Mouse (Mus musculus) CH12.LX (cell line): ENCODE data around the gene Arhgap29. TPM values are rescaled to one million over a fixed set of nuclear protein-coding genes. Genes with fewer than 3 reads are reported as not detected.

Source experiments
- DNase-seq: peaks from one replicate; pipeline ENCODE4 v3.0.0-alpha.2; 2013; ENCODE audit errors: extremely low read depth
- H3K27ac ChIP-seq: 2 replicates; pipeline ENCODE4 v1.5.1; 2012; ENCODE audit warnings: low read depth, mild to moderate bottlenecking, control low read depth, moderate library complexity; ENCODE audit not compliant: insufficient read depth
- H3K27me3 ChIP-seq: replicated peaks from 2 replicates; pipeline ENCODE3; 2012; ENCODE audit warnings: inconsistent platforms
- H3K36me3 ChIP-seq, 2 experiments: replicated peaks in 1 of 2; 2 replicates each; pipeline versions ENCODE3 to v1.6.1; 2012; ENCODE audit warnings: inconsistent platforms in 1 of 2, low read length in 1 of 2, mild to moderate bottlenecking in 1 of 2, mixed read lengths in 1 of 2, moderate library complexity in 1 of 2; ENCODE audit not compliant: control insufficient read depth in 1 of 2, insufficient read depth in 1 of 2
- H3K4me1 ChIP-seq, 2 experiments: 2 replicates each; pipeline ENCODE4 v1.6.1; 2012; ENCODE audit warnings: inconsistent platforms in 1 of 2, moderate library complexity in 1 of 2; ENCODE audit not compliant: insufficient read depth in 2 of 2, control insufficient read depth in 1 of 2
- H3K4me2 ChIP-seq: 2 replicates; pipeline ENCODE4 v1.6.1; 2012; ENCODE audit warnings: low read depth, mild to moderate bottlenecking, control low read depth; ENCODE audit not compliant: poor library complexity, insufficient read depth, severe bottlenecking
- H3K4me3 ChIP-seq, 3 experiments: fragments of 150-350 bp in 1 of 3; sonication (generic) in 1 of 3; replicated peaks in 1 of 3; 2 replicates each; pipeline versions ENCODE3 to v1.5.1; 2011 to 2012; ENCODE audit warnings: low read depth in 2 of 3, low read length in 2 of 3, mild to moderate bottlenecking in 2 of 3, moderate library complexity in 2 of 3, control low read depth in 1 of 3, improper control_type of control experiment in 1 of 3, inconsistent platforms in 1 of 3, mixed read lengths in 1 of 3; ENCODE audit not compliant: poor library complexity in 1 of 3
- H3K79me2 ChIP-seq: replicated peaks from 2 replicates; pipeline ENCODE4 v1.6.1; 2012; ENCODE audit warnings: mild to moderate bottlenecking, moderate library complexity; ENCODE audit not compliant: control insufficient read depth, poor library complexity, insufficient read depth, severe bottlenecking; ENCODE audit errors: extremely low read depth
- H3K9ac ChIP-seq: 2 replicates; pipeline ENCODE4 v1.6.1; 2012; ENCODE audit warnings: low read depth, mild to moderate bottlenecking, control low read depth, moderate library complexity; ENCODE audit not compliant: insufficient read depth
- H3K9me3 ChIP-seq: replicated peaks from 2 replicates; pipeline ENCODE3; 2012; ENCODE audit warnings: low read length, inconsistent platforms, mixed read lengths
- BHLHE40 ChIP-seq: IDR thresholded peaks from 2 replicates; pipeline ENCODE4 v1.6.1; 2011; ENCODE audit warnings: mild to moderate bottlenecking, low read depth, low read length, improper control_type of control experiment
- CHD2 ChIP-seq: IDR thresholded peaks from 2 replicates; pipeline ENCODE4 v1.6.1; 2011; ENCODE audit warnings: low read length, improper control_type of control experiment
- CTCF ChIP-seq, 2 experiments: IDR thresholded peaks in 1 of 2; conservative IDR thresholded peaks in 1 of 2; 2 replicates each; pipeline ENCODE4 v1.5.1; 2011 to 2012; ENCODE audit warnings: low read depth in 2 of 2, low read length in 2 of 2, improper control_type of control experiment in 1 of 2, inconsistent platforms in 1 of 2, mild to moderate bottlenecking in 1 of 2, moderate library complexity in 1 of 2
- GABPA ChIP-seq: IDR thresholded peaks from 2 replicates; pipeline ENCODE4 v1.6.1; 2012; ENCODE audit warnings: low read depth, low read length, improper control_type of control experiment, inconsistent platforms; ENCODE audit not compliant: insufficient replicate concordance
- IRF4 ChIP-seq: IDR thresholded peaks from 2 replicates; pipeline ENCODE4 v1.6.1; 2014; ENCODE audit warnings: low read depth, mild to moderate bottlenecking, inconsistent platforms, low read length, improper control_type of control experiment
- JUN ChIP-seq: IDR thresholded peaks from 2 replicates; pipeline ENCODE4 v1.6.1; 2011; ENCODE audit warnings: low read depth, mild to moderate bottlenecking, low read length, improper control_type of control experiment, moderate library complexity; ENCODE audit not compliant: insufficient read depth
- MEF2A ChIP-seq: IDR thresholded peaks from 2 replicates; pipeline ENCODE4 v1.6.1; 2014; ENCODE audit warnings: low read depth, mild to moderate bottlenecking, inconsistent platforms, low read length, improper control_type of control experiment, borderline replicate concordance
- MXI1 ChIP-seq: IDR thresholded peaks from 2 replicates; pipeline ENCODE4 v1.6.1; 2011; ENCODE audit warnings: mild to moderate bottlenecking, low read depth, low read length, improper control_type of control experiment
- MYC ChIP-seq: IDR thresholded peaks from 2 replicates; pipeline ENCODE4 v1.6.1; 2011; ENCODE audit warnings: low read depth, mild to moderate bottlenecking, improper control_type of control experiment, low read length
- NELFE ChIP-seq: IDR thresholded peaks from 2 replicates; pipeline ENCODE4 v1.6.1; 2011; ENCODE audit warnings: low read depth, low read length, improper control_type of control experiment
- NRF1 ChIP-seq: IDR thresholded peaks from 2 replicates; pipeline ENCODE4 v1.6.1; 2014; ENCODE audit warnings: low read depth, mild to moderate bottlenecking, inconsistent platforms, low read length, improper control_type of control experiment, moderate library complexity
- POLR2A ChIP-seq: IDR thresholded peaks from 2 replicates; pipeline ENCODE4 v1.6.1; 2011; ENCODE audit warnings: low read depth, mild to moderate bottlenecking, improper control_type of control experiment, low read length
- SIN3A ChIP-seq: IDR thresholded peaks from 2 replicates; pipeline ENCODE4 v1.6.1; 2012; ENCODE audit warnings: low read length, improper control_type of control experiment, inconsistent platforms
- SMC3 ChIP-seq: IDR thresholded peaks from 2 replicates; pipeline ENCODE4 v1.6.1; 2011; ENCODE audit warnings: low read depth, low read length, improper control_type of control experiment
- UBTF ChIP-seq: IDR thresholded peaks from 2 replicates; pipeline ENCODE4 v1.6.1; 2012; ENCODE audit warnings: low read depth, mild to moderate bottlenecking, inconsistent platforms, low read length, improper control_type of control experiment, moderate library complexity
- USF2 ChIP-seq: conservative IDR thresholded peaks from 2 replicates; pipeline ENCODE4 v1.6.1; 2011; ENCODE audit warnings: low read depth, low read length, improper control_type of control experiment
- ZKSCAN1 ChIP-seq: IDR thresholded peaks from 2 replicates; pipeline ENCODE4 v1.6.1; 2012; ENCODE audit warnings: low read depth, inconsistent platforms, low read length, improper control_type of control experiment, borderline replicate concordance
- ZMIZ1 ChIP-seq: IDR thresholded peaks from 2 replicates; pipeline ENCODE4 v1.6.1; 2012; ENCODE audit warnings: low read depth, mild to moderate bottlenecking, inconsistent platforms, low read length, improper control_type of control experiment
- ZNF384 ChIP-seq: IDR thresholded peaks from 2 replicates; pipeline ENCODE4 v1.6.1; 2012; ENCODE audit warnings: low read depth, low read length, improper control_type of control experiment, inconsistent platforms
- dilution Hi-C: fragments of 300-500 bp; cut with MboI; formaldehyde crosslinking; loops from 2 replicates; pipeline ENCODE4 v1.14.3; 2020; ENCODE audit warnings: low sequenced_read_pairs; ENCODE audit not compliant: extremely low pct_unique_long_range_greater_than_20kb, extremely low pct_ligation_motif_present
- in situ Hi-C: fragments of 300-500 bp; cut with MboI; formaldehyde crosslinking; loops from 3 replicates; pipeline ENCODE4 v1.14.3; 2019; ENCODE audit warnings: low sequenced_read_pairs, low pct_ligation_motif_present, low pct_unique_long_range_greater_than_20kb, mixed read lengths
- polyA plus RNA-seq: library from polyadenylated mRNA; unstranded; fragments of >175 nt; gene quantifications from 2 replicates; pipeline ENCODE4 v1.2.1, GENCODE M21; 2012; ENCODE audit warnings: low read depth; ENCODE audit not compliant: insufficient read length
- total RNA-seq, 2 experiments: library from RNA; depleted of rRNA; stranded (reverse); fragments of 300-350 nt in 1 of 2; fragments of >200 nt in 1 of 2; gene quantifications; 2 replicates each; pipeline ENCODE4 v1.2.3; 2012 to 2014

Arhgap29 gene
- total and polyA plus RNA-seq, 3 experiments, result 19.7 to 53.7 (median 37.0) TPM

- Histone ChIP-seq H3K79me2 (no peaks in the 10 kb centered on the region), H3K4me3 (no peak overlapping the region), H3K36me3 (no peaks in the 10 kb centered on the region), H3K27ac (no peak overlapping the region), H3K9ac (no peak overlapping the region), H3K4me1 (peaks cover 6 to 28% of the 10 kb centered on the region in 2 experiments), H3K9me3 (no peaks in the 10 kb centered on the region), H3K27me3 (no peaks in the 10 kb centered on the region), H3K4me2 (no peak overlapping the region)
- dilution Hi-C loops (no loop called here), in situ Hi-C loops (no loop called here)
- TF ChIP-seq MEF2A, result no peak
- TF ChIP-seq SMC3, result no peak
- no peak for TF ChIP-seq BHLHE40
- no peak for TF ChIP-seq JUN
- TF ChIP-seq USF2, result no peak
- no peak for TF ChIP-seq MXI1
- no peak for TF ChIP-seq CTCF (conservative IDR thresholded peaks at IDR 0.05 in 1 of 2, IDR thresholded peaks at IDR 0.05 in 1 of 2; ENCODE audit: low read depth in 2 of 2, low read length in 2 of 2)
- no peak for TF ChIP-seq MYC
- no peak for TF ChIP-seq CHD2
- no peak for TF ChIP-seq IRF4
- no peak for TF ChIP-seq ZKSCAN1
- TF ChIP-seq NELFE, result no peak
- no peak for TF ChIP-seq SIN3A
- TF ChIP-seq ZNF384, result no peak
- TF ChIP-seq NRF1, result no peak
- TF ChIP-seq UBTF, result no peak
- DNase-seq, result no peak
Measured at GRCm38 (mm10) chr3:122046187-122046620, 93.9 kb downstream of the Arhgap29 start.

GRCm38 (mm10) chr3:122047402-122047801, 95.1 kb downstream of the Arhgap29 start:
- Histone ChIP-seq H3K27me3 (no peaks in the 10 kb centered on the region), H3K4me1 (peaks cover 6 to 28% of the 10 kb centered on the region in 2 experiments), H3K79me2 (no peaks in the 10 kb centered on the region), H3K4me2 (no peak overlapping the region), H3K27ac (no peak overlapping the region), H3K9ac (no peak overlapping the region), H3K9me3 (no peaks in the 10 kb centered on the region), H3K36me3 (no peaks in the 10 kb centered on the region), H3K4me3 (no peak overlapping the region)
- in situ Hi-C loops, result no loop called here
- no peak for DNase-seq
- TF ChIP-seq USF2 (no peak), NRF1 (no peak), BHLHE40 (no peak), GABPA (no peak), ZMIZ1 (no peak), SIN3A (no peak), POLR2A (no peak), CTCF (conservative IDR thresholded peaks at IDR 0.05 in 1 of 2, IDR thresholded peaks at IDR 0.05 in 1 of 2; ENCODE audit: low read depth in 2 of 2, low read length in 2 of 2) (no peak)
- dilution Hi-C loops, result no loop called here
